Mouse (Mus musculus) liver, embryonic 16.5 days (tissue): ENCODE measurements at regions not wholly inside any gene's neighbourhood (a gene's known extent, or its start where the extent isn't known, plus 50 kb on each side); places are given as distances from the start of the nearest gene placed in this dataset. TPM values are rescaled to one million over a fixed set of nuclear protein-coding genes. Genes with fewer than 3 reads are reported as not detected.
A peak's percentile ranks its signal among the peaks of the same experiment; 100 is the strongest.
"Not testable (repeated sequence)": the region's sequence is repeated elsewhere in the genome, so short reads cannot be mapped to it uniquely, and the experiment has no call there.

ENCODE experiments used
- ATAC-seq: fragments of 200-750 bp; cut with Nextera tagmentation; 2 replicates; pipeline ENCODE4 v1.8.0; 2017; ENCODE audit warnings: low read depth, mild to moderate bottlenecking, moderate number of reproducible peaks, moderate library complexity
- H3K27ac ChIP-seq: fragments of 300-500 bp; sonication (generic); 2 replicates; pipeline ENCODE4 v1.5.1; 2014; ENCODE audit warnings: mild to moderate bottlenecking, low read length
- H3K27me3 ChIP-seq: fragments of 300-500 bp; sonication (generic); 2 replicates; pipeline ENCODE4 v1.6.1; 2014; ENCODE audit warnings: low read depth, low read length, mixed read lengths; ENCODE audit not compliant: control insufficient read depth, insufficient read depth
- H3K36me3 ChIP-seq: fragments of 300-500 bp; sonication (generic); 2 replicates; pipeline ENCODE4 v1.6.1; 2014; ENCODE audit warnings: mild to moderate bottlenecking; ENCODE audit not compliant: control insufficient read depth, insufficient read depth
- H3K4me1 ChIP-seq: fragments of 300-500 bp; sonication (generic); 2 replicates; pipeline ENCODE4 v1.6.1; 2014; ENCODE audit warnings: low read depth, low read length, mixed read lengths; ENCODE audit not compliant: control insufficient read depth
- H3K4me2 ChIP-seq: fragments of 300-500 bp; sonication (generic); 2 replicates; pipeline ENCODE4 v1.6.1; 2014; ENCODE audit warnings: low read depth, low read length, mixed read lengths
- H3K4me3 ChIP-seq: fragments of 300-500 bp; sonication (generic); 2 replicates; pipeline ENCODE4 v1.5.1; 2014; ENCODE audit warnings: low read depth, mild to moderate bottlenecking, low read length
- H3K9ac ChIP-seq: fragments of 300-500 bp; sonication (generic); 2 replicates; pipeline ENCODE4 v1.6.1; 2014; ENCODE audit warnings: low read depth, low read length
- H3K9me3 ChIP-seq: fragments of 300-500 bp; sonication (generic); replicated peaks from 2 replicates; pipeline ENCODE4 v1.6.1; 2016; ENCODE audit warnings: low read length; ENCODE audit not compliant: control insufficient read depth
- WGBS: fragments of 180-500 bp; shearing (Covaris S2); extraction: QIAGEN DNeasy Blood & Tissue Kit; methylation state at CpG from one replicate; pipeline ENCODE4 v1.1.7; 2014; ENCODE audit not compliant: insufficient replicate concordance; 5-methylcytosine and 5-hydroxymethylcytosine counted together
- microRNA-seq: library from miRNA; unstranded; fragments of <30 nt; microRNA quantifications from one replicate; pipeline ENCODE4, GENCODE M21; 2016

GRCm38 (mm10) chr12:37014945-37015344 is 93.4 kb upstream of the Meox2 start:
- H3K4me3 ChIP-seq, H3K27me3 ChIP-seq, H3K4me2 ChIP-seq, H3K27ac ChIP-seq, H3K9ac ChIP-seq, ATAC-seq, H3K36me3 ChIP-seq, H3K4me1 ChIP-seq, H3K9me3 ChIP-seq: not testable (repeated sequence)
- WGBS, result 73% methylated on average over 7 of the region's 7 CpGs

- Histone ChIP-seq H3K36me3 (no peaks in the 10 kb centered on the region), H3K27me3 (no peaks in the 10 kb centered on the region), H3K4me1 (no peaks in the 10 kb centered on the region), H3K4me3 (no peak overlapping the region), H3K4me2 (no peak overlapping the region), H3K9ac (no peak overlapping the region), H3K9me3 (no peaks in the 10 kb centered on the region), H3K27ac (no peak overlapping the region)
- ATAC-seq, result no peak
- 52% methylated on average over 4 of the region's 4 CpGs for WGBS
Measured at GRCm38 (mm10) chr12:37015474-37016248, 92.7 kb upstream of the Meox2 start.

GRCm38 (mm10) chr12:37047191-37047590 is 61.1 kb upstream of the Meox2 start:
- WGBS, result 47% methylated on average over 3 of the region's 3 CpGs
- H3K27me3 ChIP-seq, result no peaks in the 10 kb centered on the region

GRCm38 (mm10) chr12:37050596-37050995 is 57.7 kb upstream of the Meox2 start:
- no peak overlapping the region for H3K4me3 ChIP-seq
- 41% methylated on average over 1 of the region's 1 CpGs for WGBS
- H3K9ac ChIP-seq, result no peak overlapping the region
- H3K4me2 ChIP-seq, result no peak overlapping the region
- no peaks in the 10 kb centered on the region for H3K36me3 ChIP-seq
- H3K9me3 ChIP-seq, result no peaks in the 10 kb centered on the region
- no peak overlapping the region for H3K27ac ChIP-seq
- no peaks in the 10 kb centered on the region for H3K4me1 ChIP-seq
- H3K27me3 ChIP-seq, result no peaks in the 10 kb centered on the region
- no peak for ATAC-seq

More at GRCm38 (mm10) chr12:37047191-37047590, 61.1 kb upstream of the Meox2 start:
- H3K4me3 ChIP-seq, result no peak overlapping the region
- no peaks in the 10 kb centered on the region for H3K36me3 ChIP-seq
- no peaks in the 10 kb centered on the region for H3K4me1 ChIP-seq
- H3K9ac ChIP-seq, result no peak overlapping the region
- H3K4me2 ChIP-seq, result no peak overlapping the region
- ATAC-seq, result no peak
- no peaks in the 10 kb centered on the region for H3K9me3 ChIP-seq
- no peak overlapping the region for H3K27ac ChIP-seq

GRCm38 (mm10) chr12:37057411-37057810 is 50.9 kb upstream of the Meox2 start:
- H3K36me3 ChIP-seq, result no peaks in the 10 kb centered on the region
- no peaks in the 10 kb centered on the region for H3K4me1 ChIP-seq
- WGBS, result 64% methylated on average over 3 of the region's 3 CpGs
- H3K9me3 ChIP-seq, result no peaks in the 10 kb centered on the region
- H3K4me2 ChIP-seq, result no peak overlapping the region
- no peak overlapping the region for H3K4me3 ChIP-seq
- no peak for ATAC-seq
- H3K27ac ChIP-seq, result no peak overlapping the region
- H3K9ac ChIP-seq, result no peak overlapping the region
- no peaks in the 10 kb centered on the region for H3K27me3 ChIP-seq

Small RNA genes lying in the stretch of these regions (microRNA-seq; reads per million reads assigned to microRNA genes)
- gene Gm44326 (not detected), gene Mir5099 (234 reads per million, percentile 63 among the genes with 10 or more reads in this experiment)
